Mouse (Mus musculus) heart, adult 2 months (tissue): ENCODE measurements around the gene Gipc2.

ENCODE experiments used
- CTCF ChIP-seq: fragments of 200-600 bp; IDR thresholded peaks from 2 replicates; pipeline ENCODE4 v1.8.1; 2022; ENCODE audit warnings: antibody characterized with exemption, mild to moderate bottlenecking, moderate library complexity
- EP300 ChIP-seq: fragments of 200-500 bp; IDR thresholded peaks from 2 replicates; pipeline ENCODE4 v1.6.1; 2011; ENCODE audit warnings: low read depth, low read length, control low read depth; ENCODE audit not compliant: insufficient read depth
- POLR2A ChIP-seq: fragments of 200-500 bp; IDR thresholded peaks from 2 replicates; pipeline ENCODE4 v1.6.1; 2011; ENCODE audit warnings: mild to moderate bottlenecking, low read depth, low read length, control low read depth; ENCODE audit not compliant: insufficient read depth

DNA sequence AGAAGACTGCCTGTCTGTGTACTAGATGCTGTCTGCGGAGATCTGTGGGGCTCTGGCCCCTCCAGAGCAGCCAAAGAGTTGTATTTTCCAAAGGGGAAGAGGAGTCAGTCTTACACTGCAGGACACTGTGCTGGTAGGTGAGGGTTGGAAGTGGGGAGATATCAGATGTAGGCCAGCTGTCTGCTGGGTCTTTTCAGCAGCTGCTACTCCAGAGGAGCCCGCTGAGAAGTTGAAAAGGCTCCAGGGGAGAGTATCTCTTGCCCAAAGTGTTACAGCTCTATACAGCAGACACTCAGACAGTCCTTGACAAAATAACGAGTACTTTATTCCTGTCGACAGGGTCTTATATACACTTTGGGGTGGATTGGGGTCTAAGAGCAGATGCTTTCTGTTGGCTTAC, 100.2 kb downstream of the Gipc2 start:
- TF ChIP-seq CTCF: no peak
- no peak for TF ChIP-seq EP300
- TF ChIP-seq POLR2A: no peak
